Mouse (Mus musculus) spleen, postnatal 0 days (tissue): Measurements from ENCODE around the gene Thumpd3. TPM values are rescaled to one million over a fixed set of nuclear protein-coding genes. Genes with fewer than 3 reads are reported as not detected.

ENCODE experiments used
- polyA plus RNA-seq: library from polyadenylated mRNA; unstranded; fragments of >200 nt; fragmentation: Nextera tagmentation; extraction: Ambion mirVana; gene quantifications from 2 replicates; pipeline ENCODE4 v1.2.1, GENCODE M21; 2015

Thumpd3 gene
- 36.8 and 39.4 TPM in 2 replicates for polyA plus RNA-seq

GRCm38 (mm10) chr6:113046041-113046975, at the start of gene Thumpd3:
Gene Thumpd3, plus strand, starts transcription at chr6:113046225.

GRCm38 (mm10) chr6:113076686-113077516, 30.9 kb downstream of the Thumpd3 start, which contains the start of gene Setd5:
Gene Setd5, plus strand, starts transcription at chr6:113077365.

Other genes starting within 250 kb of the Thumpd3 start
- gene Srgap3, start 99.0 kb upstream of the Thumpd3 start, polyA plus RNA-seq = 0.42 and 0.58 TPM in 2 replicates
- gene Setd5, start 31.1 kb downstream of the Thumpd3 start, polyA plus RNA-seq = 28.1 and 31.6 TPM in 2 replicates
- gene Lhfpl4, start 149.2 kb downstream of the Thumpd3 start, polyA plus RNA-seq = 0.25 and 0.49 TPM in 2 replicates
- gene Mtmr14, start 191.6 kb downstream of the Thumpd3 start, polyA plus RNA-seq = 15.5 and 19.6 TPM in 2 replicates
- 0.06 TPM in 1 of 2 replicates, not detected in the other for gene Cpne9, start 236.1 kb downstream of the Thumpd3 start, polyA plus RNA-seq